Mouse (Mus musculus) embryonic facial prominence, embryonic 14.5 days (tissue): ENCODE measurements at regions not wholly inside any gene's neighbourhood (a gene's known extent, or its start where the extent isn't known, plus 50 kb on each side); places are given as distances from the start of the nearest gene placed in this dataset.

Experiments
- ATAC-seq: fragments of 200-750 bp; cut with Nextera tagmentation; 2 replicates; pipeline ENCODE4 v1.8.0; 2017; ENCODE audit warnings: low read depth, moderate number of reproducible peaks, moderate TSS enrichment
- DNase-seq: peaks from one replicate; pipeline ENCODE4 v3.0.0-alpha.2; 2015; ENCODE audit warnings: low spot score
- H3K27ac ChIP-seq: fragments of 300-500 bp; sonication (generic); replicated peaks from 2 replicates; pipeline ENCODE4 v1.5.1; 2014; ENCODE audit warnings: low read depth, mild to moderate bottlenecking, low read length, moderate library complexity
- H3K27me3 ChIP-seq: fragments of 300-500 bp; sonication (generic); replicated peaks from 2 replicates; pipeline ENCODE4 v1.6.1; 2014; ENCODE audit warnings: low read length; ENCODE audit not compliant: control insufficient read depth, insufficient read depth
- H3K36me3 ChIP-seq: fragments of 300-500 bp; sonication (generic); 2 replicates; pipeline ENCODE4 v1.6.1; 2014; ENCODE audit warnings: low read length, mixed read lengths; ENCODE audit not compliant: control insufficient read depth, insufficient read depth
- H3K4me1 ChIP-seq: fragments of 300-500 bp; sonication (generic); 2 replicates; pipeline ENCODE4 v1.6.1; 2014; ENCODE audit warnings: antibody characterized with exemption, low read length; ENCODE audit not compliant: control insufficient read depth, insufficient read depth
- H3K4me2 ChIP-seq: fragments of 300-500 bp; sonication (generic); 2 replicates; pipeline ENCODE4 v1.6.1; 2014; ENCODE audit warnings: low read depth, mild to moderate bottlenecking, low read length, moderate library complexity, mixed read lengths
- H3K4me3 ChIP-seq: fragments of 300-500 bp; sonication (generic); 2 replicates; pipeline ENCODE4 v1.5.1; 2014; ENCODE audit warnings: low read depth, mild to moderate bottlenecking, low read length
- H3K9ac ChIP-seq: fragments of 300-500 bp; sonication (generic); 2 replicates; pipeline ENCODE4 v1.6.1; 2014; ENCODE audit warnings: low read depth, mild to moderate bottlenecking, low read length, moderate library complexity, mixed read lengths
- H3K9me3 ChIP-seq: fragments of 300-500 bp; sonication (generic); 2 replicates; pipeline ENCODE4 v1.6.1; 2016; ENCODE audit warnings: low read length; ENCODE audit not compliant: control insufficient read depth
- WGBS: fragments of 180-500 bp; shearing (Covaris S2); extraction: QIAGEN DNeasy Blood & Tissue Kit; methylation state at CpG from one replicate; pipeline ENCODE4 v1.1.7; 2014; 5-methylcytosine and 5-hydroxymethylcytosine counted together

- Histone ChIP-seq H3K27me3 (no peaks in the 10 kb centered on the region), H3K4me1 (no peaks in the 10 kb centered on the region), H3K27ac (no peak overlapping the region), H3K9me3 (no peaks in the 10 kb centered on the region), H3K4me2 (no peak overlapping the region), H3K36me3 (no peaks in the 10 kb centered on the region), H3K9ac (no peak overlapping the region), H3K4me3 (no peak overlapping the region)
- no peak for ATAC-seq
- DNase-seq: no peak
Measured at GRCm38 (mm10) chr6:73676979-73677378, 207.5 kb upstream of the 4931417E11Rik start.

GRCm38 (mm10) chr6:73669401-73669800 is 199.9 kb upstream of the 4931417E11Rik start:
- Histone ChIP-seq H3K4me2 (no peak overlapping the region), H3K9ac (no peak overlapping the region), H3K4me1 (no peaks in the 10 kb centered on the region), H3K4me3 (no peak overlapping the region), H3K27ac (no peak overlapping the region), H3K36me3 (no peaks in the 10 kb centered on the region), H3K9me3 (no peaks in the 10 kb centered on the region), H3K27me3 (no peaks in the 10 kb centered on the region)
- ATAC-seq (no peak), DNase-seq (peak; percentile 23)
- 26% methylated on average over 1 of the region's 1 CpGs for WGBS

- Histone ChIP-seq H3K4me3 (no peak overlapping the region), H3K27ac (no peak overlapping the region), H3K4me2 (no peak overlapping the region), H3K27me3 (no peaks in the 10 kb centered on the region), H3K9ac (no peak overlapping the region), H3K4me1 (no peaks in the 10 kb centered on the region), H3K9me3 (no peaks in the 10 kb centered on the region), H3K36me3 (no peaks in the 10 kb centered on the region)
- WGBS: 70% methylated on average over 5 of the region's 5 CpGs
- ATAC-seq (no peak), DNase-seq (peak; percentile 15)
Measured at GRCm38 (mm10) chr6:73658988-73659387, 189.5 kb upstream of the 4931417E11Rik start.

GRCm38 (mm10) chr6:73645378-73645777 is 175.9 kb upstream of the 4931417E11Rik start:
- ATAC-seq (no peak), DNase-seq (peak; percentile 16)
- Histone ChIP-seq H3K9me3 (no peaks in the 10 kb centered on the region), H3K36me3 (no peaks in the 10 kb centered on the region), H3K4me1 (no peaks in the 10 kb centered on the region), H3K27me3 (no peaks in the 10 kb centered on the region), H3K4me3 (no peak overlapping the region), H3K4me2 (no peak overlapping the region), H3K9ac (no peak overlapping the region), H3K27ac (no peak overlapping the region)
- WGBS: 46% methylated on average over 2 of the region's 2 CpGs

GRCm38 (mm10) chr6:73644778-73645267 is 175.4 kb upstream of the 4931417E11Rik start:
- no peak for ATAC-seq
- Histone ChIP-seq H3K4me3 (no peak overlapping the region), H3K36me3 (no peaks in the 10 kb centered on the region), H3K4me2 (no peak overlapping the region), H3K4me1 (no peaks in the 10 kb centered on the region), H3K27ac (no peak overlapping the region), H3K9ac (no peak overlapping the region), H3K27me3 (no peaks in the 10 kb centered on the region), H3K9me3 (no peaks in the 10 kb centered on the region)
- DNase-seq: peak; percentile 12
- WGBS: 51% methylated on average over 2 of the region's 2 CpGs

GRCm38 (mm10) chr6:73628600-73628999 is 159.1 kb upstream of the 4931417E11Rik start:
- Histone ChIP-seq H3K36me3 (no peaks in the 10 kb centered on the region), H3K4me3 (no peak overlapping the region), H3K9me3 (no peaks in the 10 kb centered on the region), H3K9ac (no peak overlapping the region), H3K27me3 (no peaks in the 10 kb centered on the region), H3K4me1 (no peaks in the 10 kb centered on the region), H3K27ac (no peak overlapping the region), H3K4me2 (no peak overlapping the region)
- whole genome bisulfite sequencing: 31% methylated on average over 1 of the region's 1 CpGs
- ATAC-seq: no peak
- DNase-seq: no peak

GRCm38 (mm10) chr6:73626451-73626850 is 157.0 kb upstream of the 4931417E11Rik start:
- DNase-seq (no peak), ATAC-seq (no peak)
- Histone ChIP-seq H3K4me1 (no peaks in the 10 kb centered on the region), H3K4me3 (no peak overlapping the region), H3K4me2 (no peak overlapping the region), H3K36me3 (no peaks in the 10 kb centered on the region), H3K9ac (no peak overlapping the region), H3K9me3 (no peaks in the 10 kb centered on the region), H3K27me3 (no peaks in the 10 kb centered on the region), H3K27ac (no peak overlapping the region)
- 69% methylated on average over 5 of the region's 5 CpGs for WGBS

- Histone ChIP-seq H3K4me1 (no peaks in the 10 kb centered on the region), H3K4me2 (no peak overlapping the region), H3K36me3 (no peaks in the 10 kb centered on the region), H3K4me3 (no peak overlapping the region), H3K9ac (no peak overlapping the region), H3K9me3 (no peaks in the 10 kb centered on the region), H3K27ac (no peak overlapping the region), H3K27me3 (no peaks in the 10 kb centered on the region)
- DNase-seq (no peak), ATAC-seq (no peak)
- WGBS: 79% methylated on average over 1 of the region's 1 CpGs
Measured at GRCm38 (mm10) chr6:73624211-73624610, 154.7 kb upstream of the 4931417E11Rik start.

GRCm38 (mm10) chr6:73621839-73622426 is 152.5 kb upstream of the 4931417E11Rik start:
- WGBS: 83% methylated on average over 4 of the region's 4 CpGs
- no peak overlapping the region for H3K27ac ChIP-seq
- no peak for ATAC-seq

More at GRCm38 (mm10) chr6:73621839-73622426, 152.5 kb upstream of the 4931417E11Rik start:
- H3K4me3 ChIP-seq: no peak overlapping the region
- DNase-seq: no peak
- H3K36me3 ChIP-seq: no peaks in the 10 kb centered on the region
- no peaks in the 10 kb centered on the region for H3K9me3 ChIP-seq
- H3K9ac ChIP-seq: no peak overlapping the region
- H3K4me2 ChIP-seq: no peak overlapping the region
- no peaks in the 10 kb centered on the region for H3K27me3 ChIP-seq
- no peaks in the 10 kb centered on the region for H3K4me1 ChIP-seq
